Mouse (Mus musculus) layer of hippocampus, adult 2 months (tissue): ENCODE data around the gene Ly6f. TPM values are rescaled to one million over a fixed set of nuclear protein-coding genes. Genes with fewer than 3 reads are reported as not detected.

Experiments
- DNase-seq, 2 experiments: peaks; one replicate each; pipeline ENCODE4 v3.0.0; 2022; ENCODE audit warnings: low spot score in 2 of 2
- H3K27ac ChIP-seq: fragments of 200-600 bp; 2 replicates; pipeline ENCODE4 v1.8.1; 2022
- H3K4me3 ChIP-seq: fragments of 200-600 bp; 2 replicates; pipeline ENCODE4 v1.8.1; 2022; ENCODE audit warnings: mild to moderate bottlenecking
- CTCF ChIP-seq: fragments of 200-600 bp; conservative IDR thresholded peaks from 2 replicates; pipeline ENCODE4 v1.8.1; 2022; ENCODE audit warnings: antibody characterized with exemption, mild to moderate bottlenecking, moderate library complexity
- total RNA-seq, 2 experiments: library from RNA; stranded (reverse); gene quantifications; 2 replicates each; pipeline ENCODE4 v1.2.3; 2021

Ly6f gene
- total RNA-seq, 2 experiments from 2014 or later: not detected

DNA sequence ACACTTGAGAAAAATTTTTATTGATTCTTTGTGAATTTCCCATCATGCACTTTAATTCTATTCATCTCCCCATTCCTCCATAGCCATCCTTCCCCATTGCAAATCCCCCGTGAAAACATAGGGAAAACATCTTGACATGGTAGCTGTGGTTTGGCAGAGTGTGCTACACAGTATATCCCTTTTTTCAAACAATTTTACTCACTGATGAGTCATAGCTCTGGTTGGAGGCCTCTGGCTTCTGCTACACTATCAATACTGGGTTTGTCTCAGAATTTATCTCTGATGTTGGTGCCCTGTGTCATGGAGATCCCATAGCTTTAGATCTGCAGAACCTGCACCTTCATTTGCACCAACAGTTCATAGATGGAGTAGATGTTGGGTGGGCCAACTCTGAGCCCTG is 24.2 kb downstream of the Ly6f start:
- no peak for TF ChIP-seq CTCF
- no peak overlapping the region for H3K4me3 ChIP-seq
- DNase-seq: no peak

DNA sequence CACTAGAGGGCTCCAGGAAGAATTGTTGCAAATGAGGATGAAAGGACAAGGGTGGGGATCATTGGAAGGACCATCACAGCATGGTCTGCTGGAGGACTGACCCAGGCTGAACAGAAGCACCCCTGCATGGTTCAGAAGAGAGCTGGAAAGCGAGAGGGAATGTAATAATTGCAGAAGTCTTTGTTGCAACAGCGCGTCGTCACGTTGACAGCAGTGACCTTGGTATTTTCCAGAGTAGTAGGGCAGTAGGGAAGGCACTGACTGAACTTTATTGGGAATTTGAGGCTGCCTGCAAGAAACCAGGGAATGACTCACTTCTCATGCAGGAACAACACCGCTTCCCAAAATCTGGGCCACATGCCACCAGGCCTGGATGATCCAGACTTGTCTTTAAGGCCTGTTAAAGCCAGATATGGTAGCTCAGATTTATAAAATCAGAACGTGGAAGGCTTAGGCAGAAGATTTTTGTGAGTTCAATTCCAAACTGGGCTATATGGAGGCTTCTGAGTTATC is 25.7 kb downstream of the Ly6f start:
- DNase-seq: no peak
- Histone ChIP-seq H3K27ac (no peak overlapping the region), H3K4me3 (no peak overlapping the region)
- TF ChIP-seq CTCF: no peak

More for the DNA sequence above, 24.2 kb downstream of the Ly6f start:
- H3K27ac ChIP-seq: no peak overlapping the region

DNA sequence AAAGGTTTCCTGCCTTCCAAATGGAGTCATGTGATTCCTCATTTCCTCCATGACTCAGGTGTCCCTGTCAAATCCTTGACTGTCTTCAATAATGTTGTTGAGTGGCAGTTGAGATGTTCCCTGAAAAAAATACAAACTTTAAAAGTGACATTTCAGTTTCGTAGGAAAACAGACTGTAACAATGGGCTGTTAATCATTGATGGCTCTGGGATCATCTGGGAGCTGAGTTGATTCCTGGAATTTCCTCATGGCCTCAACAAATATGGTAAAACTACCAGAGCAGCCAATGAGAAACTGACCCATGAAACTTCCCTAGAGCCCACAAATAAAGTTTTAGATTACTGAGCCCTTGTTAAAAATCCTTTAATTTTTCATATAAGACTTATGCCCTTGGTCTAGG is 37.9 kb downstream of the Ly6f start:
- Histone ChIP-seq H3K27ac (no peak overlapping the region), H3K4me3 (no peak overlapping the region)
- DNase-seq: no peak
- TF ChIP-seq CTCF: no peak

DNA sequence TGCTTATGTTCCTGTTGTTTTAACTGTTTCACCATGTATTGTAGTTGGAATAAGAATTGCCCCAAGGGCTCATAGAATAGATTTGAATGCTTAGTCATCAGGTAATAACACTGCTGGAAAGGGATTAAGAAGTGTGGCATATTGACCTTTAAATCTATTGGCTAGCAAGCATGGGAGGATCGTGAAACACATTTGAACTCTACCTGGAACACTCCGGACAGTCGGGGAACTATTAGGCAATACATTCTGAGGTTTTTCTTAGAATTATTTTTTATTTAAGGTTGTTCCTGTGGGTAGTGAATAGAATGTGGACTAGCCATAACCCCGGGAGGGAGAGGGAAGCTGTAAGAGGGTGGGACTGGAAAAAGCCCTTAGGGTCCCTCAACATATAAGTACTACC is 41.0 kb downstream of the Ly6f start:
- no peak for DNase-seq
- TF ChIP-seq CTCF: no peak
- Histone ChIP-seq H3K4me3 (no peak overlapping the region), H3K27ac (no peak overlapping the region)

DNA sequence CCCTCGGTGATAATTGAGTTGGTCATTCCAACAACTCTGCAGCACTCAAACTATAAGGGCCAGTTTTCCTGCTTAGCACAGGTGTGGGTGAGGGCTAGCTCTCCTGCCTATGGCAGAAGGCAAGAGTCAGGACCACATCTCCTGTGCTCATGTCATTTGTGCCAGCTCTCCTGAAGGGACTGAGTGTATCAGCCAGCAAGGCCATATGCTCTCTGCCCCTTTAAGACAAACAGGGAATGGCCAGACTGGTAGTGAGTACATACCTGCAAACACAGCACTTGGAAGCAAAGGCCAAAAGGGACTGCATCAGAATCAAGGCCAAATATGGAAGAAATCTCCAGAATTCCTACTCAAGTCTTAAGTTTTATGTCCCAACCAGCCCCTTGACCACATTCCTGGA is 41.7 kb downstream of the Ly6f start:
- no peak overlapping the region for H3K4me3 ChIP-seq
- no peak for DNase-seq
- no peak for TF ChIP-seq CTCF
- no peak overlapping the region for H3K27ac ChIP-seq

DNA sequence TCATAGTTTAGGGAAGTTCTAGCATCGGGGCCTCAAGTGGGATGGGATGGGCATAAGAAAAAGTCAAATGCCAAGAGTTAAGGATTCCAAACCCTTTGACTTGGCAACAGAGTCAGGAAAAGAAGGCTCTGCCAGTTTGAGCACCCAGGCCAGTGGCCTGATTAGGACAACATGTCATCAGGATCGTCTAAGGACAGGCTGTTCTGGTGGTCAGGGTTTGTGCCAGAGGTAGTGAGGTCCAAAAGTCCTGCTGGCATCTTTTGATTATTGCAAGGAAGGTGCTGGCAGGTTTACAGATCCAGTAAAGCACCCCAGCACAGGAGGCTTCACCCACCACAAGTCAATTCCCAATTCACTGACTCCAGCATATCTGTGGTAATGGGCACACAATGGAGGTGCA is 46.2 kb downstream of the Ly6f start:
- no peak overlapping the region for H3K27ac ChIP-seq
- TF ChIP-seq CTCF: no peak
- no peak overlapping the region for H3K4me3 ChIP-seq
- no peak for DNase-seq

DNA sequence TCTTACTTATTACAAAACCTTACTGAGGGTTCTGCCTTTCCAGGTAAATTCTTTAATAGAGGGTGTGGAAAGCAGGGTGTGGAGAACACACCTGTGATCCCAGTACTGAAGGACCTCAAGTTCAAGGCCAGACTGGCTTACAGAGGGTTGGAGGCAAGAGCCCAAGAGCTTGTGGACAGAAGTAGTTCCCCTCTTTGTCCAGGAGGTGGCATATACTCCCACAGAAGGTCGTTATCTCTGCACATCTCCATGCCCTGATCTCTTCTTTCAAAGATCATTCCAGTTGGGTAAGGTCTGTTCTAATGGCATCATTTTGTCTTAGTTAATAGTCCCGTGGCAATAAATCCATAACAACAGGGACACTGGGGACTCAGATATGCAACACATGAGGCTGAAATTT is 49.0 kb downstream of the Ly6f start:
- Histone ChIP-seq H3K4me3 (no peak overlapping the region), H3K27ac (no peak overlapping the region)
- no peak for DNase-seq
- peak; percentile 57 for TF ChIP-seq CTCF

DNA sequence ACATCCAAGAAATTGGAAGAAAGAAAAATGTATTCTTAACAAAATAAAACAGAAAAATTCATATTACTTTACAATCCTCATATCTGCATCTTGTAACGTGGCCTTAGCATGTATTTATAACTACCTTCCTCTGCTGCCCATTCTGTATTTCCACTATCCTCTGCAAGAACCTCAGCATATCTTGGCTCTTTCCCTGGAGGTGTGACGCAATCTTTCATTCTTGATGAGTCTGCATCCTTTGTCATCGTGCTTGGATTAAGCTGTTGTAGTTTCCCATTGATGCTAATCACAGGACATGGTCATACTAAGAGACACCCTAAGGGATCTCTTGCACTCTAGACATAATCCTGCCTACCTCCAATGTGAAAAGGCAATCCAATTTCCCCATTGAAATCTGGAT is 50.4 kb downstream of the Ly6f start:
- Histone ChIP-seq H3K4me3 (no peak overlapping the region), H3K27ac (no peak overlapping the region)
- TF ChIP-seq CTCF: no peak
- DNase-seq: no peak

DNA sequence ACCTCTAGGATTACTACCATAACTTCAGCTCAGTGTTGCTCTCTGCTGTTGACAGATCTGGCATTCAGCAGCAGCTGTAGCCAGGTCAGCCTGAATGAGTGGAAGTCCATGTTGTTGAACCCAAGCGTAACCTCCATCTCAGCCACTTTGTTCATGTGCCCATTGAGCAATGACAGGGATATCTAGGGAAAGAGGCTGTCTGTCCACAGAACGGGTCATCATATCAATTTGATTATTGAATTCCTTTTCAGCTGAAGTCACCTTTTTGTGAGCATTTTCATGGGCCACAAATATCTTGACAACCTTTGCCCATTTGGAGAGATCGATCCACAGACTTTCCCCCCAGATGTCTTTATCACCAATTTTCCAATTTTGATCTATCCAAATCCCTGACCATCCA is 51.9 kb downstream of the Ly6f start:
- no peak overlapping the region for H3K27ac ChIP-seq
- no peak overlapping the region for H3K4me3 ChIP-seq
- DNase-seq: no peak
- no peak for TF ChIP-seq CTCF

Other genes starting within 250 kb of the Ly6f start
- gene Ly6c1, start 219.6 kb upstream of the Ly6f start, total RNA-seq: 10 to 100 TPM; 62.3 to 66.9 TPM
- gene Ly6c2, start 156.5 kb upstream of the Ly6f start, total RNA-seq: 1 to 10 TPM; 2.6 to 4.6 TPM
- gene Ly6g, start 113.2 kb upstream of the Ly6f start, total RNA-seq: not detected
- gene BC025446, start 52.0 kb upstream of the Ly6f start, total RNA-seq: not detected